Mouse (Mus musculus) c-Kit-positive CD71-positive TER-119-negative erythroid progenitor cells, embryonic 14.5 days (primary cell): ENCODE data around the gene Aebp2.
"Not testable (repeated sequence)": the region's sequence is repeated elsewhere in the genome, so short reads cannot be mapped to it uniquely, and the experiment has no call there.

ENCODE experiments used
- DNase-seq: peaks from one replicate; pipeline ENCODE4 v3.0.0-alpha.2; 2013; ENCODE audit warnings: low read depth

The Aebp2 gene

GRCm38 (mm10) chr6:140651923-140652322 is 29.5 kb downstream of the Aebp2 start:
- no peak for DNase-seq

DNA sequence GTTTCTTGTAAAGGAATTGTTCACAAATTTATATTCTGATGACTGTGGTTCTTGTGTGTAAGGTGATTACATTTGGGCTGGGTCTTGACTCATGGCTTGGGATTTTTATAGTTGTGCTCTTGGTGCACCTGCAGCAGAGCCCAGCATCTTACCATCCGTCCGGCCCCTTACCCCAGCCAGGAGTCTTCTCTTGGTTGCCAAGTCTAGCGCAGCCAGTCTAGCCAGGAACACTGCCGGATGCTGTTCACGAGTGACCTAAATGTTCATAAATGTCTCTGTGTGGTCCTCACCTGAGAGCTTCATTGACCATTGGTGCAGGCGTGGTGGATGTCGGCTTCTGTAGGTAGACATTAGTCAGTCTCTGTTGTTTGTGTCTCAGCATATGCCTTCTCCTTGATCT is 33.0 kb downstream of the Aebp2 start:
- no peak for DNase-seq

DNA sequence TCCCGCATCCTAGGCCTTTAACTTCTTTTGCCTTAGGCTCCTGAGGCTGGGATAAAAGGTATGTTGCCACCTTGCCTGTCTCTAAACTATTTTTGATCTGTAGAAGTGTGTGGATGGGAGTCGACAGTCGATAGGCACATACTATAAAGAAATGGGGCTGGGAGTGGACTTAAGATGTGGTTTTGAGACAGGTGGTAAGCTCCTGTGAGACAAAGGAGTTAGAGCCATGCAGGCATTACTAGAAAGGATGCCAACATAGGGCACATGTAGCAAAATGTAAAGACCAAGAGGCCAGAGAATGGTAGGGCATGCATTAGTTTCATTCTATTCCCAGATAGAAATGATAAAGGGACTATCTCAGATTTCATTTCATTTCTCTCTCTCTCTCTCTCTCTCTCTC is 34.5 kb downstream of the Aebp2 start:
- DNase-seq, result no peak

DNA sequence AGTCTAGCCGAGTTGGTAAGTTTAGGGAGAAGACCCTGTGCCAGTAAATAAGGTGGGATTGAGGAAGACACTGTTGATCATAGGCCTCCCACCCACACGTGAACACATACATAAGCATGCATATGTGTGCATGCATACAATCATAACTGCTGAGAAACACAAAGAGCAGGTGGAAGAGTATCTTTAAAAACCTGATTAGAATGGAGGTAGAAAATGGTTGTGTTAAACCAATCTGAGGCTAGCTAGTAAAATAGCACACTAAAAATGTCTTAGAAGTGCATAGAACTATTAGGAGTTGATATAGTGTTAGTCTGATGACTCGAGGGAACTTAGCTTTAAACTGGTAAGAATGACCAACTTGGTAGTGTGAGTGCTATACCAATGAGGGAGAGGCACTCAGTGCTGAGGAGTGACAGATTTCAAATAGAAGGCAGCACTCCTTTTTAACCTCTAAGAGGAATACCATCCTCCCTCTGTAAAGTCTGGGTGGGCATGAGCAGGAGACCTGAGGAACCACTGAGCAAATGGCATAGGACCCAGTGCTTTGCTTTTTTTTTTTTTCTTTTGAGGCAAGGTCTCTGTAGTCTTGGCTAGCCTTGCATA is 35.6 kb downstream of the Aebp2 start:
- DNase-seq, result no peak

DNA sequence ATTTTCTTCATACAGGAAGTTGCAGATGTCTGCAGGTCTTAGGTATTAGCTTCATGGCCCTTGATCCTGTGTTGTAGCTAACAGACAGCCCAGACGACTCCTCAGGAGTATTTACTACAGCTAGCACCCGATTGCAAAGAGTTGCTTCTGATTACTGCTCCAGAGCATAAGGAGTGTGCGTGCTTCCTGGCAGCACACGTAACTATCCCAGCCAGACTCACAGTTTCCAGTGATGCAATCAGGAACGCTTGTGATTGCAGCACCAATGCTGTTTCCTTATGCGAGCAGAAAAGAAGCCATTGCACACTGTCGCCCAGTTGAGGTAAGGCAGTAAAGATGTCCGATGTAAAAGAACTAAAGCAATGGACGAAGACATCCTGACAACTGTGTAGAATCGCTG is 38.6 kb downstream of the Aebp2 start:
- no peak for DNase-seq

DNA sequence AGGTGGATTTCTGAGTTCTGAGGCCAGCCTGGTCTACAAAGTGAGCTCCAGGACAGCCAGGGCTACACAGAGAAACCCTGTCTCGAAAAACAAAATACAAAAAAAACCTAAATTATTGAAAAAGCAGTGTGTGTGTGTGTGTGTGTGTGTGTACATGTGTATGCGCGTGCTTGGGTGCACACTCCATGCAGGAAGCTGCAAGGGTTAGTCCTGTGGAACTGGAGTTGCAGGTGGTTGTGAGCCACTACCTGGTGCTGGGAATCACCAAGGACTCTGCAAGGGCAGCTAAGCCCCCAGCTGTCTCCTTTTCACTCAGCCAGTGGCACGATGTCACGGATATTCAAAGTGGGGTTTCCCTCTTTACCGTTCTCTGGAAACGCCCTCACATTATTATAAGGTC is 39.3 kb downstream of the Aebp2 start:
- DNase-seq, result no peak

GRCm38 (mm10) chr6:140662290-140662689 is 39.8 kb downstream of the Aebp2 start:
- DNase-seq, result no peak

DNA sequence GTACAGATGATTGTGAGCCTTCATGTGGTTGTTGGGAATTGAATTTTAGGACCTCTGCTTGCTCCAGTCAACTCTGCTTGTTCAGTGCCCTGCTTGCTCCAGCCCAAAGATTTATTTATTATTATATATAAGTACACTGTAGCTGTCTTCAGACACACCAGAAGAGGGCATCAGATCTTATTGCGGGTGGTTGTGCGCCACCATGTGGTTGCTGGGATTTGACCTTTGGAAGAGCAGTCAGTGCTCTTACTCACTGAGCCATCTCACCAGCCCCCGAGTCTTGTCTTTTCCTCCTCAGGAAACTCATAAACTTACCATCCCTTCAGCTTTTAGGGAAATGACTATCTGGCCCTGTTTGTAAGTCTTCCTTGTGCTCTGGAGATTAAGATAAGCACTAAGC is 40.2 kb downstream of the Aebp2 start:
- DNase-seq, result not testable (repeated sequence)

GRCm38 (mm10) chr6:140664611-140665010 is 42.1 kb downstream of the Aebp2 start:
- DNase-seq, result no peak

DNA sequence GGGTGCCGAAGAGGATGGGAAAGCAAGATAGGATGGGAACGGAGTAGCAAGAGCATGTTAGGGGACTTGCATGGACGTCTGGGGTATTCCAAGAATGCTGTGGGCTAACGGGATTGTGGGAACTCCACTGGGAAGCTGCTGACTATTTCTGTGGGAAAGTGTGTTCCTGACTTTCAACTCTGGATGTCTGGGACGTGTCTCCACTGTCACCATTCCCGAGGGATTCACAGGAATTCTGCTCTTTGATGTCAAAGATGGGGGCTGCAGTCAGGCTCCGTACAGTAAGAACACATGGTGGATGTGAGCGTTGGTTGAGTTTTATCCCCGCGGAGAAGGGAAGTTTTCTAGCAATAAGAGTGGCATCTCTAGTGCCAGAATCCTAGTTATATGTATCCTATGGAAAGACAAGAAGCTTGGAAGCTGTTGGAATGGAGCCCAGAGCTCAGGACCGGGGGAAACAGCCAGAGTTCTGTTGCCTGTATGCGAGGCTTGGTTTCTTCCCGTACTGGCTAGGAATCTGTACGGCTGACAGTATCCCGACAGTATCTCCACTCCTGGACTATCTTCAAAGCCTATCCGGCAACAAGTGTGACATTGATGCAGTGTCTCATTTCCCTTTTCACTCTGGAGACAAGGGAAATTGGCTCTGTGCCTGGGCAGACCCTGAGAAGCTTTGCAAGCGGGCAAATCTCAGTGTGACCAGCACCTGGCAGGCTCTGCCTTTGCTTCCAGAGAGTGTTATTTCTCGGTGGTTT is 44.2 kb downstream of the Aebp2 start:
- DNase-seq, result no peak

DNA sequence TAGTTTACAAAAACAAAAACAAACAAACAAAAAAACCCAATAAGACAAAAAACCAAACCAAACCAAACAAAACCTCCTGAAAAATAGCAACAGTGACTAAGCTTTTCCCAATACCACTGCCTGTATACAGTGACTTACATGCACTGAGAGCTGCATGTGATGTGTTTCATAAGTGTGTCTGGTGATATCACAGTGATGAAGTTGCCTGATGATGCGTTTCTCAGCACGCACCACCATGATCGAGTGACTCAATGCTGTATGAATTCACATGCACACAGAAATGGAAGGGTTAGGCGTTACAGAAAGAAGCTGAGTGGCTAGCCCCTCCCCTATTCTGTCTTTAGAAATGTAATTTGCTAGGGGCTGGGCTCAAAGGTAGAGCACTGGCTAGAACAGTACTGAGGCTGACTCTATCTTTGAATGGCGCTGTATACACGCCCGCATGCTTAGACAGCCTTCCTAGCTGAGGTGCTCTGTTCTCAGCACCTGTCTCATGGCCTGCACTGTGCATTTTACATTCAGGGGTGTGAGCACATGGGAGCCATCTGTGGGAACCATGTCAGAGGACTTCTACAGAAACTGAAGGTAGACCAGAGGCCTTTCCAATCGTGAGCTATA is 44.9 kb downstream of the Aebp2 start:
- no peak for DNase-seq

DNA sequence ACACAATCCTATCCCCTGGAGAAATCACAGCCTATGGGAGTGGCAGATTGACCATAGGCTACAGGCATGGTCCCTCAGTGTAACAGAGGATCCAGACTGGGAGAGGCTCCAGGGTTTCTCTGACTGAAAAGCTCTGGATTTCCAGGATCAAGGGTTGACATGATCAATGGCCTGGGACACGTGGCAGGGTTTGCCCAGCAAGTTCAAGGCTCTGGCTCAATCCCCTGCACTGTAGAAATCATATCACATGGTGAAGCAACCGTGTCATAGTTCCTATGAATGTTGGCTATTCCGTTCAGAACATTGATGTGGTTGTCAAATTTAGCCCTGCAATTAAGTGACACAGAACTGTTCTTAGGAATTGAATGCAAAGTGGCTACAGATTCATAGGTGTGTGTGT is 52.0 kb downstream of the Aebp2 start:
- no peak for DNase-seq

GRCm38 (mm10) chr6:140676094-140676493 is 53.6 kb downstream of the Aebp2 start:
- DNase-seq, result no peak

DNA sequence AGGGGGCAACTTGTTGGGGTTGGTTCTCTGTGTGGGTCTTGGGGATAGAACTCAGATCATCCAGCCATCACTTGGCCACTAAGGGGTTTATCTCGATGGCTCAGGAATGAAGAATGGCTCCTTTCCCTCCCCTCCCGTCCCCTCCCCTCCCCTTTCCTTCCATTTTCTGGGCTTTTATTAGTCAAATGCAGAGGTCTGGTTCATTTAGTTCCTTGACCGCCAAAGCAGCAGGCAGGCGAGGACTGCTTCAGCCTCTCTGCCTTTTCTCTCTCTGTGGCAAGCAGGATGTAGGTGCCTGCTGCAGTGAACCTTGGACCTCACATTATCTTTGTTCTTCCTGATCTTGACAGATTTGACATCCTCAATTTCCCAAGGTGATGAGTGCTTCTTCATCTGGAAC is 54.6 kb downstream of the Aebp2 start:
- DNase-seq, result no peak

DNA sequence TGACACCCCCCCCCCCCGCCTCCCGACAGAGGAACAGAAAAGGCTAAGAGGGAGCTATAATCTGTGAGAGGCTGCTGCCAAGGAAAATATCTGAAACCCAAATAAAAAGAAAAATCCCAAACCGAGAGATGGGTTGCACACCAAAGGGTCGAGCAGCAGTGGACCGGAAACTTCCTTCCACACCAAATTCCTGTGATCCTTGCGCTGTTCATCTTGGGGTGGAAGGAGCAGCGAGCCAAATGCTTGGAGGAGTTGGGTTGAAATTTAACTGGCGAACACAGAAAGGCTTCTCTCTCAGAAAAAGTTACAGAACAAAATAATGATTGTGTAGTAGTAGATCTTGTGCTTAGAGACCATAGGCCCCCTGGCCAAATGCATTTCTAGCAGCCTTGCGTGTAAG is 55.5 kb downstream of the Aebp2 start:
- no peak for DNase-seq

DNA sequence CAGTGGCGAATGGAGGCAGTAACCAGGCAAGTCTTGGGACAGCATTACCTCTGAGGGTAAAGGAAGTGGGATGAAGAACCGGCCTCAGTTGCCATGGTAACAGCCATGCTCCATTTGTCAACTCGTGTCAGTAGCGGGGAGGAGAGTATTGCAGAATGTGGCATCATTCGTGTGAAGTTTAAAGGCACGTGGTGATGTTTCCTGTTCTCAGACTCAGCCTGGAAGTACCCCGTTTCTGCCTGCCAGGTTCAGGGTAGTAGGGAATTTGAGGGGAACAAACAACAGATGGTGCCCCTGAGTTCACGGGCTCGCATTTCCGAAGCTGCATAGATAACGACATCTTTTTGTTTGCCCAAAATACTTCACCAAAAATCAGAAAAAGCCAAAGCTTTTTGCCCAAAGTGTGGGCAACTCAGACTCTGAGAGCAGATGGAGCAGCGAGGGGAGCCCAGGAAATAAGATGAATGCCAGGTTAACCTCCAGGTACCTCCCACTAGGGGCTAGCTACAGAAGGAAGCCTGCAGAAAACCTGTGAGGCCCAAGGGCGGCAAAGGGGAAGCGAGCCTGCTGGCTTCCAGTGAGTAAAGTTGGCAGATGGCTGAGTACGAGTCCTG is 56.3 kb downstream of the Aebp2 start:
- DNase-seq, result no peak

DNA sequence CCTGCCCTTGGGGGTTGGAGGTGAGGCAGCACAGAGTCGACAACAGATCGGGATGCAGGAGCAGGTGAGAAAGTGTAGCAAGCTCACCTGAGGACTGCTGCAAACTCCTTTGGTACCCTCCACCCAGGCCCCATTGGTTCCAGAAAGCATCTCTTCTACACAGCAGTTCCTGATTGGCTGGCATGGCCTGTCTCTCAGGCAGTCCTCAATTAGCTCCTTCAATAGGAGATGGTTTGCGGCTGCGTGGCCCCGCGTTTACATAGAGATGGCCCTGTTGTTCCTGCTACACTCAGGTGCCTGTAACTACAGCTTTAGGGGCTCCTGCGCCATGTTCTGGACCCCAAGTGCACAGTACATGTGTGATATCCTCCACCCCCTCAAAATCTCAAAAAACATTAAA is 58.2 kb downstream of the Aebp2 start:
- DNase-seq, result no peak

GRCm38 (mm10) chr6:140682829-140683228 is 60.4 kb downstream of the Aebp2 start:
- DNase-seq, result no peak

GRCm38 (mm10) chr6:140684403-140684802 is 61.9 kb downstream of the Aebp2 start:
- no peak for DNase-seq

DNA sequence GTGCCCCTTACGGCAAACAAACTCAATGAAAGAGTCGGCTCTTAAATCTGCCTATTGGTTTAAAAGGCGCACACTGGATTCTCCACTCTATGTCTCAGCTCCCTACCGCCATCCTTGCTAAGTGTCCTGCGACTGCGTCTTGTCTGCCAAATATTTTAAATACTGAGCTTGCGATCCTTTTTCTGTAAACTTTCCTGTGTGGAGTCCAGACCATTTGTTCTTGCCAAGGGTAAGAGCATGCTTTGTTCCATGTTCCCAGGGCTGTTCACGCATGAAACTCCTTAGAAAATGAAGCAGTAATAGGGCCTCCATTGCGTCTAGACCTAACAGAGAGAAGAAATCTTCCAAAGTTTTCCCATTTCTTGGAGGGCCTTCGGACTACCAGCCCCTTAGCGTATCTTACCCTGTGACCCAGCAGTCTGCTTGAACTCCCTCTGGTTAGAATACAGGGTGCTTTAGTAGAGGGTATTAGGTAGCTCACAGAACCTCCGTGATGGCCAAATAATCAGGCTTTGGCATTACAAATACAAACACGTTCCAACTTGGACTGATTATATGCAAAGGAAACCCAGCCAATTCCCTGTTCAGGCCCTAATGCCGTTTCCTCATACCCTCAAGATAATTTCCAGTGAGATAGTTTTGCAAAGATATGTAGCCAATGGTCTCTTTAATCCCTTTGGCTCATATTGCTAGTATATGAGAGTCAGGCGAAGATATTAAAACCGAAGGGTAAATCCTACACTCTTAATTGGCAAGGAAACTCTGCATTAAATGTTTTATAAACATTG is 67.3 kb downstream of the Aebp2 start:
- DNase-seq, result no peak

- no peak for DNase-seq
Measured at GRCm38 (mm10) chr6:140692160-140692559, 69.7 kb downstream of the Aebp2 start.

DNA sequence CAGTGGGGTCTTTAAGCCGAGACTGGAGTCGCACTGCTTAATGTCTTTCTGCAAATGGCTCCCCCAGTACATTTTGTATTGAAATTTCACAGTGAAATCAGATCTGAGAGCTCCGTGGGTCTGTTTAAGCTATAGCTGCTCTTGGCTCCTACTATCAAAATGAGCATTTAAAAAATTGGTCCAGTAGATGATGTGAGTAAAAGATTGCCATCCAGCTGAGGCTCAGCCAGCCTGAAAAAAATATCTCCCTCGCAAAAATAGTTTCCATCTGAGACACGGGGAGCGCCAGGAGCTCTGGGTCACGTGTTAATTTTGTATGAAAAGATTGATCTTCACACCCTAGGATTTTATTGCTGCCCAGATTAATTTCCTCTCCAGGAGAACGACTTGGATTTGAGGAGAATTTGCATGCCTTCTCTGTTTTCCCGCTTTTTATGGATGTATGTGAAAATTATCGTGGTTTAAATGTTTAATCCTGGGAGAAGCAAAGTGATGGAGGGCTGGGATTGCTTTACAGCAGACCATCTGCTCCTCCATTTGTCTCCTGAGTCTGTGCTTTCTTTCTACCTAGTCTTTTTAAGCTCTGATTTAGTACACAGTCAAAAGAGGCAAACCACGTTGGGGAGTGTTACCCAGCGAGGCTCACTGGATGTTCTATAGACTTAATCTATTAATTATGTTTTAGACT is 73.9 kb downstream of the Aebp2 start:
- DNase-seq, result no peak
